Mouse (Mus musculus) bone marrow, adult 2 months (tissue): Measurements from ENCODE around the gene Reln.

Source experiments
- CTCF ChIP-seq: fragments of 200-500 bp; IDR thresholded peaks from 2 replicates; pipeline ENCODE4 v1.5.1; 2011; ENCODE audit warnings: low read length, control low read depth; ENCODE audit not compliant: control insufficient read depth, insufficient read depth
- POLR2A ChIP-seq: fragments of 200-500 bp; IDR thresholded peaks from 2 replicates; pipeline ENCODE4 v1.6.1; 2011; ENCODE audit warnings: low read depth, mild to moderate bottlenecking, control low read depth, low read length, borderline replicate concordance; ENCODE audit not compliant: control insufficient read depth

- TF ChIP-seq CTCF = no peak
- TF ChIP-seq POLR2A = no peak
These were observed 317.1 kb downstream of the Reln start for GRCm38 (mm10) chr5:22027240-22027875.
